Mouse (Mus musculus) urinary bladder, postnatal 10 days (tissue): Measurements from ENCODE around the gene Tcirg1.

Experiments used
- DNase-seq: peaks from one replicate; pipeline ENCODE4 v3.0.0; 2022; ENCODE audit warnings: low spot score

The Tcirg1 gene

DNA sequence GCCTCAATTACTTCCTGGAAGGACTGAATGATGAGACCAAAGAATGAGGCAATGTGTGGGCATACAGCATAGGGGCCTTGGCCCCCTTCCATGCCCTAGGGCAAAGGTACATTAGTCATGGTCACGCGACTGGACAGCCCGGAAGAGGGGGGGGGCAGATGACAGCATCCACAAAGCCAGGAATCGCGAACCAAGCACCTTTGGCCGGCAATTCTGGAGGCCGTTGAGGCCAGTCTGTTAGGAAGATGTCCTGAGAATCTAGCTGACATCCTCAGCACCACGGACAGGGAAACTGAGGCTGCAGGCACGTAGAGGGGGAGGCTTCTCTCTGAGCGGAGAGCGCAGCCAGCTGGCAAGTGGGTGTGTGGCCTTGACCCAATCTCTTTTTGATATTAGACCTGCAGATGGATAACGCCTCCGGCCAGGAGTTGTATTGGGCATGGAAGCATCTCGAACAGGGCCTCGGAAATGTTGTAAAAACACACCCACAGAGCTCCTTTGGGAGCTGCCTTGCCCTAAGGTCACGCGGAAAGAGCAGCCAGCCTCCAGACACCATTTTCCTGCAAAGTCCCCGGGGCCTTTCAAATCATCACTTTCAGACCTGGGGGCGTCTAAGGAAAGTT lies 56.0 kb downstream of the Tcirg1 start:
- no peak for DNase-seq

- DNase-seq: no peak
These were observed 56.9 kb downstream of the Tcirg1 start for GRCm38 (mm10) chr19:3850076-3850475.

DNA sequence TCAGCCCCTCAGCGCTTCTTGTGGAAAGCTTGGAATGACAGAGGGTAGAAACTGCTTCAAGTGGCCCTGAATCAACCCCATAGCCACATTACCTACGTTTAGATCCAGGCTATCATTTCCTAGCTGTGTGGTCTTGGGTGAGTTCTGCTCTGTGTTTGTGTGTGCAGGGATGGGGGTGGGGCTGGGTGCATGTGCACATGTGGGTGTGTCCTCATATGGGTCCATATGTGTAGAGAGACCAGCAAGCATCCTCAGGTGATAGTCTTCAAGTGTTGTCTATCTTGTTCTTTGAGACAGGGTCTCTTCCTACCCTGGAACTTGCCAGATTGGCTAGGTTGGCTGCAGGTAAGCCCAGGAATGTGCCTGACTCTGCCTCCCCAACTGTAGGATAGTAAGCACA lies 57.7 kb downstream of the Tcirg1 start:
- DNase-seq: no peak

GRCm38 (mm10) chr19:3848207-3848808 lies 58.6 kb downstream of the Tcirg1 start:
- no peak for DNase-seq

DNA sequence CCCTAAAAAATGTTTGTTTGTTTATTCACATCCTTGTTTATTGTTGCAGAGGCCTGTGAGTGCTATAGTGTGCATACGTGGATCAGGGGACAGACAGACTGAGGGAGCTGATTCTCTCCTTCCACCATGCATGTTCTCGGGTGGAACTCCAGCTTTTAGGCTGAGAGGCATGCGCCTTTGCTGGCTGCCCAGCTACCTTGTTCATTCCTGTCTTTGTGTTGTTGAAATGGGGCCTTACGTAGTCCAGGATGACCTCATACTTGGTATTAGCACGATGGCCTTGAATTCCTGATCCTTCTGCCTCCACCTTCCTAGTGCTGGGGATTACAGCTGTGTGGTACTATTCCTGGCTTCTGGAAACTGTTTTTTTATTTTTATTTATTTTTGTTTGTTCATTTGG lies 59.2 kb downstream of the Tcirg1 start:
- no peak for DNase-seq

- DNase-seq: no peak
These were observed 60.0 kb downstream of the Tcirg1 start for GRCm38 (mm10) chr19:3846676-3847604.
